Mouse (Mus musculus) gastrocnemius, postnatal 10 days (tissue): ENCODE measurements around the gene Fgfr2. TPM values are rescaled to one million over a fixed set of nuclear protein-coding genes. Genes with fewer than 3 reads are reported as not detected.

Experiments used
- DNase-seq: peaks from one replicate; pipeline ENCODE4 v3.0.0; 2021; ENCODE audit warnings: mixed read lengths
- total RNA-seq, 2 experiments: library from RNA; stranded (reverse); gene quantifications; 2 replicates each; pipeline ENCODE4 v1.2.3; 2021

Gene Fgfr2
- total RNA-seq, 2 experiments from 2014 or later = 3.0 to 6.1 TPM

- no peak for DNase-seq
Measured at GRCm38 (mm10) chr7:132211920-132212701, 911.0 kb downstream of the Fgfr2 start.

- DNase-seq = no peak
Measured at GRCm38 (mm10) chr7:132210616-132211015, 912.5 kb downstream of the Fgfr2 start.

GRCm38 (mm10) chr7:132208946-132209651 lies 914.1 kb downstream of the Fgfr2 start:
- no peak for DNase-seq

- DNase-seq = no peak
Measured at GRCm38 (mm10) chr7:132204073-132204612, 919.0 kb downstream of the Fgfr2 start.

- DNase-seq = no peak
Measured at GRCm38 (mm10) chr7:132199686-132200085, 923.5 kb downstream of the Fgfr2 start.

- no peak for DNase-seq
Measured at GRCm38 (mm10) chr7:132198806-132199205, 924.3 kb downstream of the Fgfr2 start.

GRCm38 (mm10) chr7:132197817-132198475 lies 925.2 kb downstream of the Fgfr2 start:
- DNase-seq = no peak

- no peak for DNase-seq
Measured at GRCm38 (mm10) chr7:132196581-132196980, 926.6 kb downstream of the Fgfr2 start.

- no peak for DNase-seq
Measured at GRCm38 (mm10) chr7:132193606-132194005, 929.5 kb downstream of the Fgfr2 start.

- no peak for DNase-seq
Measured at GRCm38 (mm10) chr7:132187456-132187855, 935.7 kb downstream of the Fgfr2 start.

- no peak for DNase-seq
Measured at GRCm38 (mm10) chr7:132183892-132184404, 939.2 kb downstream of the Fgfr2 start.

GRCm38 (mm10) chr7:132181586-132182198 lies 941.5 kb downstream of the Fgfr2 start:
- DNase-seq = no peak

GRCm38 (mm10) chr7:132181042-132181441 lies 942.1 kb downstream of the Fgfr2 start:
- DNase-seq = no peak

- DNase-seq = no peak
Measured at GRCm38 (mm10) chr7:132179049-132179448, 944.1 kb downstream of the Fgfr2 start.

GRCm38 (mm10) chr7:132174787-132175186 lies 948.4 kb downstream of the Fgfr2 start:
- no peak for DNase-seq

- no peak for DNase-seq
Measured at GRCm38 (mm10) chr7:132174296-132174695, 948.9 kb downstream of the Fgfr2 start.

- no peak for DNase-seq
Measured at GRCm38 (mm10) chr7:132172220-132172619, 950.9 kb downstream of the Fgfr2 start.

GRCm38 (mm10) chr7:132171716-132172115 lies 951.4 kb downstream of the Fgfr2 start:
- DNase-seq = no peak

GRCm38 (mm10) chr7:132169419-132170169 lies 953.6 kb downstream of the Fgfr2 start:
- DNase-seq = no peak

GRCm38 (mm10) chr7:132167239-132167638 lies 955.9 kb downstream of the Fgfr2 start:
- no peak for DNase-seq

- DNase-seq = no peak
Measured at GRCm38 (mm10) chr7:132162254-132162653, 960.9 kb downstream of the Fgfr2 start.
